Mouse (Mus musculus) bone marrow, adult 2 months (tissue): ENCODE data around the gene Dmrt1.
A peak's percentile ranks its signal among the peaks of the same experiment; 100 is the strongest.

Source experiments
- CTCF ChIP-seq: fragments of 200-500 bp; IDR thresholded peaks from 2 replicates; pipeline ENCODE4 v1.5.1; 2011; ENCODE audit warnings: low read length, control low read depth; ENCODE audit not compliant: control insufficient read depth, insufficient read depth
- POLR2A ChIP-seq: fragments of 200-500 bp; IDR thresholded peaks from 2 replicates; pipeline ENCODE4 v1.6.1; 2011; ENCODE audit warnings: low read depth, mild to moderate bottlenecking, control low read depth, low read length, borderline replicate concordance; ENCODE audit not compliant: control insufficient read depth

- TF ChIP-seq POLR2A (no peak), CTCF (0 out of 2 replicates have a peak, but pooled peaks have one; percentile 22)
These were observed 74.0 kb downstream of the Dmrt1 start for GRCm38 (mm10) chr19:25579440-25579839.
